Mouse (Mus musculus): ENCODE measurements at regions not wholly inside any gene's neighbourhood (a gene's known extent, or its start where the extent isn't known, plus 50 kb on each side); places are given as distances from the start of the nearest gene placed in this dataset.

- TF ChIP-seq CTCF (IDR thresholded peaks at IDR 0.05; ENCODE audit: low read depth, low read length): no peak
- TF ChIP-seq POLR2A (IDR thresholded peaks at IDR 0.05; ENCODE audit: borderline replicate concordance, low read depth, low read length): no peak
- Histone ChIP-seq H3K4me3 (ENCODE audit: insufficient read depth, low read length) (no peak overlapping the region), H3K4me1 (ENCODE audit: control insufficient read depth, insufficient read depth, low read length) (peaks cover 2% of the 10 kb centered on the region), H3K27ac (ENCODE audit: insufficient read depth, low read depth, low read length) (no peak overlapping the region)
Measured at GRCm38 (mm10) chr3:148202148-148202547, 788.2 kb downstream of the Adgrl2 start.

DNA sequence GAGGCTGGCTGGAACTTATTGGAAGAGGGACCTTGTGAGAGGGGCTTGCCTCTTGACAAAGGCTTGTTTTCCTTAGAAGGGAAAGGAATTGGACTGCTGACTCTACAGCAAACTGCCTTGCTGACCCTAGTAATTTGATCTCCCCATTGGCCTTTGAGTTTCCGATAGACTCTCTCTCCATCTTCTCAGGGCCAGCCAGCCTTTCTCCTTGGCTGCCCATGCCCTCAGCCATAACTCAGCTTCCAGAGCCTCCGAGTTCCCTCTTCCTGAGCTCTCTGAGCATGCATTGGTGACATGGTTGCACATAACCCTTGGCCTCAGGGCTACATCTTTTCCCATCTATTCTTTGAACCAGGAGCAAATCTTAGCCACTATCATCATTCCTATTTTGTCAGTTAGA lies 803.7 kb downstream of the Adgrl2 start:
- no peak overlapping the region for H3K27ac ChIP-seq (ENCODE audit: insufficient read depth, low read depth, low read length)
- no peak overlapping the region for H3K4me3 ChIP-seq (ENCODE audit: insufficient read depth, low read length)
- TF ChIP-seq CTCF (IDR thresholded peaks at IDR 0.05; ENCODE audit: low read depth, low read length) (no peak), POLR2A (IDR thresholded peaks at IDR 0.05; ENCODE audit: borderline replicate concordance, low read depth, low read length) (no peak)
- H3K4me1 ChIP-seq (ENCODE audit: control insufficient read depth, insufficient read depth, low read length): no peaks in the 10 kb centered on the region

DNA sequence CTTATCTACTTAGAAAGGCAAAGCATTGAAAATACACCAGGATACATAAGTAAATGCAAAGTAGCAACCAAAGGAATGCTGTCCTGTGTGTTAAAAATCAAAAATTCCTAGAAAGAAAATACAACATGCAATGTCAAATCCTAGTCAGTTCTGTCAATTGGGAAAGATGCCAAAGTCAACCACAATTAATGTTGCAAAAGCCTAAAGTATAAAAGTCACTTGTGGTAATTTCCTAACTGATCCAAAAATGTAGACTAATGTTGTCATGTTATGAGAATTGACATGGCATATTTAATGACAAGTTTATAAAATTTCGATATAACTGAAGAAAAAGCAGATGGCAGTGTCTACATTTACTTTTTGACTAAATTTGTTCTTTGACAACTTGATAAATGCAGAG lies 822.8 kb downstream of the Adgrl2 start:
- H3K4me1 ChIP-seq (ENCODE audit: control insufficient read depth, insufficient read depth, low read length): no peaks in the 10 kb centered on the region
- no peak overlapping the region for H3K27ac ChIP-seq (ENCODE audit: insufficient read depth, low read depth, low read length)
- no peak overlapping the region for H3K4me3 ChIP-seq (ENCODE audit: insufficient read depth, low read length)
- TF ChIP-seq CTCF (IDR thresholded peaks at IDR 0.05; ENCODE audit: low read depth, low read length): no peak
- no peak for TF ChIP-seq POLR2A (IDR thresholded peaks at IDR 0.05; ENCODE audit: borderline replicate concordance, low read depth, low read length)

DNA sequence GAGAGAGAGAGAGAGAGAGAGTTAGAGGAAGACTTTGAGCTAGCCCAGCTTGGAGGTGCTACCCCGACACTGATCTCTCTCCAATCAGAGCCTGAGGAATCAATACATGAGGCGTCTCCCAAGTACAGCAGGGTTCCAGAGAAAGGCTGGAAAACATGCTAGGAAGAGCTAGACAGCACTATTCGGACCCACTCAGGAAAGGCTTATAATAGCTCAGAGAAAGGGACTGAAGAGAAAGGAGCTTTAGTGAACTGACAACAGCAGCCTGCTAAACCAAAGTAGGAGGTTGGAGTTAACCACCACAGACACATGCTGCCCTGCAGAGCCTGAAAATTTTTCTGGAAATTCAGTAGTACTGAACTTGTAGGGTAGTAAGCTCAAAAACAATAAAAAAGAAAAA lies 831.3 kb downstream of the Adgrl2 start:
- H3K4me1 ChIP-seq (ENCODE audit: control insufficient read depth, insufficient read depth, low read length): no peaks in the 10 kb centered on the region
- H3K27ac ChIP-seq (ENCODE audit: insufficient read depth, low read depth, low read length): no peak overlapping the region
- no peak overlapping the region for H3K4me3 ChIP-seq (ENCODE audit: insufficient read depth, low read length)
- TF ChIP-seq POLR2A (IDR thresholded peaks at IDR 0.05; ENCODE audit: borderline replicate concordance, low read depth, low read length) (no peak), CTCF (IDR thresholded peaks at IDR 0.05; ENCODE audit: low read depth, low read length) (no peak)

DNA sequence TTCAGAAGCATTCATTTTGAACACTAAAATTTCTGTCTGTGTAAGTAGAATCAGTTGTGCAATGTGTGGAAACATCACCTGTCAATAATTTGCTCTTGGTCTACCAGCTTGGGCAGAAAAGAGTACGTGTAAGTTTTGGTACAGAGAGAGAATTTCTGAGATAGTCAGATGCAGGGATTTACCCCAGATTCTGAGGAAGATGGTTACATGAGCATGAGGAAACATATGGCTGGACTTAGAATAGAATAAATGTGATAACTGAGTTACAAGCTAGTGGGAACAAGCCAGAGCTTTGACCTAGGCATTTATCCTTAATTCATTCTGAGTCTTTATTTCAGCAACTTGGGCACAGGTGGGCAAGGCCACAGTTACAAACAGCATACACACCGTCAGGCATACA lies 831.8 kb downstream of the Adgrl2 start:
- no peak overlapping the region for H3K4me3 ChIP-seq (ENCODE audit: insufficient read depth, low read length)
- no peaks in the 10 kb centered on the region for H3K4me1 ChIP-seq (ENCODE audit: control insufficient read depth, insufficient read depth, low read length)
- TF ChIP-seq POLR2A (IDR thresholded peaks at IDR 0.05; ENCODE audit: borderline replicate concordance, low read depth, low read length) (no peak), CTCF (IDR thresholded peaks at IDR 0.05; ENCODE audit: low read depth, low read length) (no peak)
- no peak overlapping the region for H3K27ac ChIP-seq (ENCODE audit: insufficient read depth, low read depth, low read length)

DNA sequence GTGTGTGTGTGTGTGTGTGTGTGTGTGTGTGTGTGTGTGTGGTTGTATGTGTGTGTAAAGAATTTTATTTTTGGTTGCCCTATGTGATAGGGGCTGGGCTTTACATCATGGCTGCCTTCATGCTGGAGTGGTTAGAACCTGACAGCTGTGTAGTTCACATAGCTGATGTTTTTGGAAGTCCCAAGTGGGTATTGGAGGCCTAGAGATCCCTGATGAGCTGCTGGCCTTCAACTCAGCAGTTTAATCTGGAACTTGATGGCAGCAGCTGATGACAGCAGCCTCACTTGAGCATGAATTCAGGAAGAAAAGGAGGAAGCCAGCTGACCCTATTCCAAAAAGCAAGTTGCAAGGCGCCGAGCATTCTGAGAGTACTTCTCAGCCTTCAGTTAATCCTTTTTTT lies 846.6 kb downstream of the Adgrl2 start:
- Histone ChIP-seq H3K4me3 (ENCODE audit: insufficient read depth, low read length) (no peak overlapping the region), H3K4me1 (ENCODE audit: control insufficient read depth, insufficient read depth, low read length) (no peaks in the 10 kb centered on the region), H3K27ac (ENCODE audit: insufficient read depth, low read depth, low read length) (no peak overlapping the region)
- TF ChIP-seq CTCF (IDR thresholded peaks at IDR 0.05; ENCODE audit: low read depth, low read length) (no peak), POLR2A (IDR thresholded peaks at IDR 0.05; ENCODE audit: borderline replicate concordance, low read depth, low read length) (no peak)

DNA sequence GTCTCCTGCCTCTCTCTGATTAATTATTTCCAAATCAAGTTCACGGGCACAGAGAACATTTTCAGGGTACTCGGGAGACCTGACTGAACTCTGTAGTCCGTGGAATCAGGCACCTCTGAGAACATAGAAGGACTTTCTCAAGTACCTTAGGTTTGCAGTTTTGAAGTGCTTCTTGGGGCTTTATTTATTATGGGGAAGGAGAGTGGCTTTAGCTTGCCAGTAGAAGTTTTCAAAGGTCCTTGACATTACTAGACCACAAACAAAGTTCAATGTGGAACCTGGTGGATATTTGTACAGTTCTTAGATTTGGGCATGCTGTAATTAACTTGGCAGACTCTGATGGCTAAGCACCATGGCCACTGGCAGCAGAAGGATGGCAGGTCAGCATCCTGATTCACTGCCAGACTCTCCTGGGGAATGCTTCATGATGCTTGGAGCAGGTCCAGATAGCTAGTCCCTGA lies 853.5 kb downstream of the Adgrl2 start:
- H3K4me3 ChIP-seq (ENCODE audit: insufficient read depth, low read length): no peak overlapping the region
- H3K27ac ChIP-seq (ENCODE audit: insufficient read depth, low read depth, low read length): no peak overlapping the region
- no peaks in the 10 kb centered on the region for H3K4me1 ChIP-seq (ENCODE audit: control insufficient read depth, insufficient read depth, low read length)
- TF ChIP-seq POLR2A (IDR thresholded peaks at IDR 0.05; ENCODE audit: borderline replicate concordance, low read depth, low read length) (no peak), CTCF (IDR thresholded peaks at IDR 0.05; ENCODE audit: low read depth, low read length) (no peak)

DNA sequence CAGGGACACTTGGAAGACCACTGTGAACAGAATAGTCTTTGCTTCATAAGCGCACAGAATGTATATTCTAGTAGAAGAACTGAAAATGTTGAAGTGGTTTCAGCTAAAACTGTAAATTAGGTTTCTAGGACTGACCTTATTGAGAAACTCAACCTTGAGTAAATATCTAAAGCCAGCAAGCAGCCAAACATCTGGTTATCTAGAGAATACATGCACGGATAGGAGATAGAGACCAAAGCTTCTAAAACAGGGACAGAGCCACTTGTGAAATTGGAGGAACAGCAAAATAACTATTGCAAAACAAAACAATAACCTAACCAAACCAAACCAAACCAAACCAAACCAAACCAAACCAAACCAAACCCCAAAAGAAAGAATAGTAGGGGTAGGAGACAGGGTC lies 855.7 kb downstream of the Adgrl2 start:
- no peaks in the 10 kb centered on the region for H3K4me1 ChIP-seq (ENCODE audit: control insufficient read depth, insufficient read depth, low read length)
- TF ChIP-seq POLR2A (IDR thresholded peaks at IDR 0.05; ENCODE audit: borderline replicate concordance, low read depth, low read length): no peak
- TF ChIP-seq CTCF (IDR thresholded peaks at IDR 0.05; ENCODE audit: low read depth, low read length): no peak
- H3K27ac ChIP-seq (ENCODE audit: insufficient read depth, low read depth, low read length): no peak overlapping the region
- no peak overlapping the region for H3K4me3 ChIP-seq (ENCODE audit: insufficient read depth, low read length)

GRCm38 (mm10) chr3:148115576-148115975 lies 874.8 kb downstream of the Adgrl2 start:
- no peak overlapping the region for H3K4me3 ChIP-seq (ENCODE audit: insufficient read depth, low read length)
- H3K4me1 ChIP-seq (ENCODE audit: control insufficient read depth, insufficient read depth, low read length): no peaks in the 10 kb centered on the region
- H3K27ac ChIP-seq (ENCODE audit: insufficient read depth, low read depth, low read length): no peak overlapping the region
- TF ChIP-seq CTCF (IDR thresholded peaks at IDR 0.05; ENCODE audit: low read depth, low read length) (no peak), POLR2A (IDR thresholded peaks at IDR 0.05; ENCODE audit: borderline replicate concordance, low read depth, low read length) (no peak)

GRCm38 (mm10) chr3:148112204-148112603 lies 878.2 kb downstream of the Adgrl2 start:
- TF ChIP-seq CTCF (IDR thresholded peaks at IDR 0.05; ENCODE audit: low read depth, low read length) (no peak), POLR2A (IDR thresholded peaks at IDR 0.05; ENCODE audit: borderline replicate concordance, low read depth, low read length) (no peak)
- Histone ChIP-seq H3K27ac (ENCODE audit: insufficient read depth, low read depth, low read length) (no peak overlapping the region), H3K4me1 (ENCODE audit: control insufficient read depth, insufficient read depth, low read length) (no peaks in the 10 kb centered on the region), H3K4me3 (ENCODE audit: insufficient read depth, low read length) (no peak overlapping the region)

DNA sequence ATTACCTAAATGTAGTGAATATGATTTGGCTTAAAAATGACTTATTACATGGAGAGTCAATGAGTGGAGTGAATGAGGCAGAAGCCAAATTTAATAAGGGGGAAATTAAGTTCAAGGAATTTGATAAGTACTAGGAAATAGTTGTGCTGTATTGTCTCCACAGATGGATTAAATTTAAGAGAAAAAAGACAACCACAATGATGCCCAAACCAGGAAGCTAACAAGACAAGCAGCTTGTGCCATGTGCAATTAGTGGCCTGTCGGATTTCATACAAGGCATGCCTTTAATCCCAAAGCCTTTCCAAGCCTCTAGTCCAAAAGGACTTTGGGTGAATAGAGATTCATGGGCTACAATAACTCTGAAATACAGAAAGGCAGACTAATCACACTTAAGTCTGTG lies 883.3 kb downstream of the Adgrl2 start:
- Histone ChIP-seq H3K4me1 (ENCODE audit: control insufficient read depth, insufficient read depth, low read length) (no peaks in the 10 kb centered on the region), H3K4me3 (ENCODE audit: insufficient read depth, low read length) (no peak overlapping the region), H3K27ac (ENCODE audit: insufficient read depth, low read depth, low read length) (no peak overlapping the region)
- TF ChIP-seq POLR2A (IDR thresholded peaks at IDR 0.05; ENCODE audit: borderline replicate concordance, low read depth, low read length) (no peak), CTCF (IDR thresholded peaks at IDR 0.05; ENCODE audit: low read depth, low read length) (no peak)
